Mouse (Mus musculus): ENCODE measurements at regions not wholly inside any gene's neighbourhood (a gene's known extent, or its start where the extent isn't known, plus 50 kb on each side); places are given as distances from the start of the nearest gene placed in this dataset.
"Not testable (repeated sequence)": the region's sequence is repeated elsewhere in the genome, so short reads cannot be mapped to it uniquely, and the experiment has no call there.

GRCm38 (mm10) chrX:19903962-19904930 is 155.1 kb upstream of the Chst7 start:
- DNase-seq: peak; percentile 5

GRCm38 (mm10) chrX:19906646-19907371 is 152.6 kb upstream of the Chst7 start:
- DNase-seq: no peak

- DNase-seq: no peak
These were observed 142.4 kb upstream of the Chst7 start for GRCm38 (mm10) chrX:19917001-19917400.

GRCm38 (mm10) chrX:19929376-19929775 is 130.0 kb upstream of the Chst7 start:
- DNase-seq: not testable (repeated sequence)

- DNase-seq: no peak
These were observed 129.5 kb upstream of the Chst7 start for GRCm38 (mm10) chrX:19929866-19930265.

- DNase-seq: no peak
These were observed 116.1 kb upstream of the Chst7 start for GRCm38 (mm10) chrX:19943305-19943704.
